Mouse (Mus musculus): ENCODE data around the gene Rbpj.

- TF ChIP-seq CTCF (IDR thresholded peaks at IDR 0.05; ENCODE audit: insufficient read depth, low read length) (no peak), POLR2A (IDR thresholded peaks at IDR 0.05; ENCODE audit: borderline replicate concordance, extremely low read depth, low read depth, low read length) (no peak)
These were observed 125.1 kb downstream of the Rbpj start for GRCm38 (mm10) chr5:53590875-53591682.
